In the genomic region with DNA sequence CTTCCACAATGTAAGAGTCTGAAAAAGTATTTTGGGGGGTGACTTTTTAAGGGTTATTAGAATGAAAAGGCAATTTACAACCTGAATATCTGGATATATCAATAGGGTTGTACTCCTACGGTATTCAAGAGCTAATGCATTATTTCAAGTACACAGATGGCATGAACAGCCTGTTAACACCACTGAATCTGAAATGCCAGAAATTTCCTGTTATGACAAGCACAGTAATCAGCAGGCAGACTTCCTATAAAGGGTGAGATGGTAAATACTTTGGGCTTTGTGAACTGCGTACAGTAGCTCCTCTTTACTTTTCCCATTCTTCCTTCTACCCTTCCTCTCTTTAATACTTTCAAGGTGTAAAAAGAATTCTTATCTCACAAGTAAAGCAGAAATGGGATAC, we compare ENCODE assay signal across 27 mouse cellular contexts. TPM values are rescaled to one million over a fixed set of nuclear protein-coding genes. Genes with fewer than 3 reads are reported as not detected.
DNase-seq lines count a peak whose midpoint lies in the region; ATAC-seq lines count a peak whose summit lies in the region.
"Had no signal": no experiment of that assay in that cellular context is flagged by ENCODE, and none has a peak within 500 bp of the region (broad histone marks: within the 10 kb centered on the region; RNA-seq: fewer than 3 reads in every experiment).

No protein-coding gene starts in this region.

- H3K27me3 ChIP-seq in forebrain, embryonic 12.5 days: no peaks in the 10 kb centered on the region
- H3K27me3 ChIP-seq in forebrain, embryonic 11.5 days (ENCODE audit: control insufficient read depth, insufficient read depth, low read length): no peaks in the 10 kb centered on the region
- H3K27me3 ChIP-seq in megakaryocyte, embryonic 14.5 days (replicated peaks): no peaks in the 10 kb centered on the region
- no peaks in the 10 kb centered on the region for H3K27me3 ChIP-seq in forebrain, embryonic 15.5 days
- no peaks in the 10 kb centered on the region for H3K27me3 ChIP-seq in kidney, embryonic 16.5 days (ENCODE audit: insufficient read depth, low read length)
- H3K27me3 ChIP-seq: CH12.LX; embryonic facial prominence, embryonic 12.5 days; heart, embryonic 15.5 days; liver, embryonic 15.5 days; Patski had no signal

- H3K9me3 ChIP-seq in forebrain, embryonic 12.5 days: no peaks in the 10 kb centered on the region
- no peaks in the 10 kb centered on the region for H3K9me3 ChIP-seq in forebrain, embryonic 11.5 days (ENCODE audit: control insufficient read depth, low read length)
- no peaks in the 10 kb centered on the region for H3K9me3 ChIP-seq in megakaryocyte, embryonic 14.5 days
- no peaks in the 10 kb centered on the region for H3K9me3 ChIP-seq in forebrain, embryonic 15.5 days
- no peaks in the 10 kb centered on the region for H3K9me3 ChIP-seq in kidney, embryonic 16.5 days (ENCODE audit: low read length)
- H3K9me3 ChIP-seq: embryonic facial prominence, embryonic 12.5 days; G1E; heart, embryonic 15.5 days; limb, embryonic 10.5 days; liver, embryonic 15.5 days had no signal

- no peak overlapping the region for H3K9ac ChIP-seq in forebrain, embryonic 12.5 days
- H3K9ac ChIP-seq in forebrain, embryonic 11.5 days (ENCODE audit: low read length): no peak overlapping the region
- H3K9ac ChIP-seq in forebrain, embryonic 15.5 days (replicated peaks): no peak overlapping the region
- H3K9ac ChIP-seq in kidney, embryonic 16.5 days (replicated peaks; ENCODE audit: low read length): no peak overlapping the region
- H3K9ac ChIP-seq: embryonic facial prominence, embryonic 12.5 days; heart, embryonic 15.5 days; hindbrain, embryonic 14.5 days; liver, embryonic 15.5 days had no signal

- no peaks in the 10 kb centered on the region for H3K36me3 ChIP-seq in forebrain, embryonic 12.5 days (replicated peaks)
- no peaks in the 10 kb centered on the region for H3K36me3 ChIP-seq in forebrain, embryonic 11.5 days (ENCODE audit: control insufficient read depth, insufficient read depth, low read length)
- no peaks in the 10 kb centered on the region for H3K36me3 ChIP-seq in megakaryocyte, embryonic 14.5 days (replicated peaks; ENCODE audit: low read length)
- H3K36me3 ChIP-seq in forebrain, embryonic 15.5 days: no peaks in the 10 kb centered on the region
- no peaks in the 10 kb centered on the region for H3K36me3 ChIP-seq in kidney, embryonic 16.5 days (ENCODE audit: insufficient read depth, low read length)
- H3K36me3 ChIP-seq: embryonic facial prominence, embryonic 12.5 days; G1E; heart, embryonic 15.5 days; limb, embryonic 10.5 days; liver, embryonic 15.5 days had no signal

- WGBS in forebrain, embryonic 12.5 days: 90% methylated on average over 2 of the region's 2 CpGs
- 92% methylated on average over 2 of the region's 2 CpGs for WGBS in forebrain, embryonic 11.5 days
- WGBS in forebrain, embryonic 15.5 days: 54% methylated on average over 2 of the region's 2 CpGs
- 79% methylated on average over 2 of the region's 2 CpGs for WGBS in kidney, embryonic 16.5 days

- no peak for DNase-seq in forebrain, embryonic 11.5 days (ENCODE audit: low spot score)
- peak; percentile 63 for DNase-seq in layer of hippocampus, adult 9-11 months
- DNase-seq in ovary, postnatal 36 days (ENCODE audit: low spot score): no peak
- DNase-seq: adrenal gland, postnatal 36 days; gastrocnemius, adult 2 months; heart, postnatal 36 days; kidney, adult 8-10 months; kidney, postnatal 25 days; liver; right cerebral cortex, postnatal 25 days; spleen, adult 18-20 months had no signal

- no peaks in the 10 kb centered on the region for H3K4me1 ChIP-seq in forebrain, embryonic 12.5 days
- no peaks in the 10 kb centered on the region for H3K4me1 ChIP-seq in forebrain, embryonic 11.5 days (replicated peaks; ENCODE audit: control insufficient read depth, insufficient read depth, low read length)
- H3K4me1 ChIP-seq in megakaryocyte, embryonic 14.5 days: peaks cover 24% of the 10 kb centered on the region
- H3K4me1 ChIP-seq in forebrain, embryonic 15.5 days: peaks cover 6% of the 10 kb centered on the region; the same call in 1 of the 2 replicates
- H3K4me1 ChIP-seq in kidney, embryonic 16.5 days (ENCODE audit: insufficient read depth, low read length): no peaks in the 10 kb centered on the region
- H3K4me1 ChIP-seq: embryonic facial prominence, embryonic 12.5 days; heart, embryonic 15.5 days; liver, embryonic 15.5 days had no signal

- no peak overlapping the region for H3K4me3 ChIP-seq in forebrain, embryonic 12.5 days (replicated peaks)
- no peak overlapping the region for H3K4me3 ChIP-seq in forebrain, embryonic 11.5 days (ENCODE audit: low read depth, low read length)
- H3K4me3 ChIP-seq in megakaryocyte, embryonic 14.5 days (replicated peaks): peak overlapping the region; percentile 38
- H3K4me3 ChIP-seq in forebrain, embryonic 15.5 days: no peak overlapping the region
- no peak overlapping the region for H3K4me3 ChIP-seq in kidney, embryonic 16.5 days (ENCODE audit: low read length)
- H3K4me3 ChIP-seq: embryonic facial prominence, embryonic 12.5 days; gastrocnemius, adult 2 months; heart, embryonic 15.5 days; left cerebral cortex, adult 2 months; limb, embryonic 10.5 days; liver, embryonic 15.5 days had no signal

- no peak overlapping the region for H3K4me2 ChIP-seq in forebrain, embryonic 12.5 days
- H3K4me2 ChIP-seq in forebrain, embryonic 11.5 days (ENCODE audit: low read depth, low read length, severe bottlenecking): no peak overlapping the region
- H3K4me2 ChIP-seq in forebrain, embryonic 15.5 days (replicated peaks): no peak overlapping the region
- H3K4me2 ChIP-seq in kidney, embryonic 16.5 days (replicated peaks; ENCODE audit: low read depth, low read length): no peak overlapping the region
- H3K4me2 ChIP-seq: embryonic facial prominence, embryonic 12.5 days; heart, embryonic 15.5 days; hindbrain, embryonic 14.5 days; liver, embryonic 15.5 days; midbrain, embryonic 11.5 days had no signal

- H3K27ac ChIP-seq in forebrain, embryonic 12.5 days: no peak overlapping the region
- H3K27ac ChIP-seq in forebrain, embryonic 11.5 days (ENCODE audit: low read depth, low read length): no peak overlapping the region
- H3K27ac ChIP-seq in forebrain, embryonic 15.5 days (replicated peaks): no peak overlapping the region
- no peak overlapping the region for H3K27ac ChIP-seq in kidney, embryonic 16.5 days (ENCODE audit: low read length)
- H3K27ac ChIP-seq: embryonic facial prominence, embryonic 12.5 days; gastrocnemius, adult 2 months; heart, embryonic 15.5 days; hindbrain, embryonic 14.5 days; left cerebral cortex, adult 2 months; limb, embryonic 10.5 days; liver, embryonic 15.5 days; macrophage had no signal

- 0 out of 2 replicates have a peak, but pooled peaks have one; percentile 30 for ATAC-seq in forebrain, embryonic 12.5 days (ENCODE audit: low FRiP score)
- no peak for ATAC-seq in forebrain, embryonic 11.5 days (replicated peaks; ENCODE audit: low FRiP score)
- no peak for ATAC-seq in megakaryocyte, adult 5-6 weeks (ENCODE audit: poor library complexity, severe bottlenecking)
- peak; percentile 89 for ATAC-seq in forebrain, embryonic 15.5 days (replicated peaks)
- no peak for ATAC-seq in kidney, embryonic 16.5 days (ENCODE audit: low FRiP score, low TSS enrichment)
- ATAC-seq: Patski had no signal

RNA-seq across cellular contexts. Expression of gene Bank1, which starts 30.6 kb away (rescaled TPM):
- 0.20 and 0.26 TPM in 2 replicates for polyA plus RNA-seq in forebrain, embryonic 12.5 days (2016; fragmentation: Nextera tagmentation; extraction: Ambion mirVana)
- polyA plus RNA-seq in forebrain, embryonic 11.5 days (2014; fragmentation: Nextera tagmentation; extraction: Ambion mirVana): 0.31 and 0.33 TPM in 2 replicates
- polyA plus RNA-seq in megakaryocyte, embryonic 14.5 days (2012; ENCODE audit: insufficient read depth, low replicate concordance): 0.37 TPM in 1 of 2 replicates, not detected in the other
- total RNA-seq in megakaryocyte, adult 5-6 weeks (2015): 10.7 and 12.1 TPM in 2 replicates
- total RNA-seq in megakaryocyte, adult 5-6 weeks (2017): 10.6 and 11.7 TPM in 2 replicates
- polyA plus RNA-seq in forebrain, embryonic 15.5 days (2015; fragmentation: Nextera tagmentation; extraction: Ambion mirVana): 0.13 and 0.31 TPM in 2 replicates
- 0.81 and 1.1 TPM in 2 replicates for polyA plus RNA-seq in kidney, embryonic 16.5 days (2015; fragmentation: Nextera tagmentation; extraction: Ambion mirVana)
- polyA plus RNA-seq: G1E had no signal

Comparison
In these comparisons a context has a peak if more than half of its experiments do, and no peak if none do; other contexts are left out.
1. ATAC-seq: peak in forebrain, embryonic 12.5 days (single experiment) and forebrain, embryonic 15.5 days (single experiment); none in forebrain, embryonic 11.5 days (single experiment), megakaryocyte, adult 5-6 weeks (single experiment) and kidney, embryonic 16.5 days (single experiment).